Mouse (Mus musculus) embryo, embryonic 11.5 days (tissue): ENCODE measurements at regions not wholly inside any gene's neighbourhood (a gene's known extent, or its start where the extent isn't known, plus 50 kb on each side); places are given as distances from the start of the nearest gene placed in this dataset.

Source experiments
- DNase-seq: peaks from one replicate; pipeline ENCODE4 v3.0.0-alpha.2; 2012; ENCODE audit warnings: low read depth, low spot score

DNA sequence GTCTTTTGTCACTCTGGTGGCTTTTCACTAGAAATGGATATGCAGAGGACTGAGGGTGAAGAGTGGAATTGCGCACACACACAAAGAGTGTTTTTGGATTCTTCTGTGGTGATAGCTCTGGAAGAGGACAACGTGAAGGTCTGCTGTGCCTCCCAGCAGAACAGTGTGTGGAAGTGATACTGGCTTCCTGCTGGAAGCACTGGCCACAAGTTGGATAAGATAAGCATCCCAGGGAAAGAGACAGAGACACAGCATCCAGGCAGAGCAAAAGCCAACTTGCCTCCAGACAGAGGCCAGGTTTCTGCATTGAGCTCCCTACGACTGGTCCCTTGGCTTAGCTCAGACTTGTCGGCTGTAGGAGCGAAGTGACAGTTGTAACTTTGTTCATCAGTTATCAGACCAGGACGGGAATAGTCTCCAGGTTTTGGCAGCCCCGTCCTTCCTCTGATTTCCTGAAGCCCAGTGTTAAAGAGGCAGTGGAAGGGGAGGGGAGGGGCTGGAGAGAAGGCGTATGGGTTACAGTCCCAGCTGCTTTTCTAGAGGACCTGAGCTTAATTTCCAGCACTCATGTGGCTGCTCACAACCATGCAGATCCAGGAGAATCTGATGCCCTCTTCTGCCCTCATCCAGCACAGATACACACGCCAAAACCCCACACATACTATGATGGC, 89.2 kb downstream of the Tmem170b start:
- no peak for DNase-seq

DNA sequence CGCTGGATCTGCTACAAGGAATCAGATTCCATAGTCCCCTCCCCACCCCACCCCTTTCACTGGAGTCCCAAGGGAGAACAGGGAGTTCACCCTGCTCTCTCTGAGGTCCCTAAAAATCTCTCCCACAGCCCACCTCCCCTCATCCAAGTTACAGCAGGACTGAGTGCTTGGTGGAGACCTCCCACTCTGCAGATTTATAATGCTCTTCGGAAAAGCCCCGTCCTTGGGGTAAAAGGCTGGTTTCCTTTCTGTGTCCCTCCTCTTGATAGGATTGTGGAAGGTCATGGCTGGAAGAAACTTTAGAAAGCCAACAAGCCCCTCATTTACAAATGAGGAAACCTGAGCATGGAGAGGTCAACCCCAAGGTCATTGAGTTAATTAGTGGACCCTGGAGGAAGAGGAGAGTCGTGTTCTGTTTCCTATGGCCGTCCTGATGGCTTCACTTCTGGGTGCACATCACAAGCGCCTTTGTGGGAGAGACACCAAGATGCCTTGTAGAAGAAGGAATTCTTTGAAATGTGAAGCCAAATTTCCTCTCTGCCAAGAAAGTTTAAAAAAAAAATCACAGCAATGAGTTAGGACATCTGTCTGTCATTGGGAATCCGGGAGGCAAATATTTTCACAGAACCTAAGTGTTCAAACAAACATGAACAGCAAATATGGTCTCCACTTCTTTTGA, 91.2 kb downstream of the Tmem170b start:
- no peak for DNase-seq

DNA sequence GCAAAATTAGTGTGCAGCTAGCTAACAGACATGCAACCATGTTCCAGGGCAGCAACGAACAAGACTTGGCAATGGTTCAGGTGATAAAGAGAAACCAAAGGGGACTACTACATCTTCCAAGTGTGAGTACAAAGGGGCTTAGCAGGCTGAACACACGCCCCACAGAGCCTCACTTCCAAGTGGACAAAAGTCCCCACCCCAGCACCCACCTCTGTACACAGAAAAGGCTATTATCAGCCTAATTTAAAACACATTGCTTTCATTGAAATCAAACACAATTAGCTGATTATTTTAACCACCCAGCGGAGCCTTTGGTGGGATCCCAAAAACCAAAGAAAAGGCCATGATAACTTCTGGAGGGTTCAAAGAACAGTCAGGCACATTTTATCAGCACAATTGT, 95.6 kb downstream of the Tmem170b start:
- DNase-seq: no peak

DNA sequence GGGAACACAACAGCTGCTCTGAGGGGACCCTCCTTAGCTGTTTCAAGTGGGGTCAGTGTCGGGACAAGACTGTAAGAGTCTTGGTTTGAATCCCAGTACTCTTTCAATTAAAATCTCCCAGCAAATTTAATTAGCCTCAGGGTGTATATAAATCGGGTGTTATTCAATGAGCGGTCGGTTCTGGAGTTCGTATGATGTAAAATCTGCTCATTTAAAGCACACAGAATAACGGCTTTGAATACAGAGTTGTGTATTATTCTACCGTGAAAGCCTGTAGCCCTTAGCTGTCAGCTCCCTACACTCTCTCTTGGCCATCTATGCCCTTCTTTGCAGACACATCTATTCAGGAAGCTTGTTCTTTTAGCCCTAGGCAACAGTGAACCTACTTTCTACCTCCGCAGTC, 96.1 kb downstream of the Tmem170b start:
- DNase-seq: no peak

DNA sequence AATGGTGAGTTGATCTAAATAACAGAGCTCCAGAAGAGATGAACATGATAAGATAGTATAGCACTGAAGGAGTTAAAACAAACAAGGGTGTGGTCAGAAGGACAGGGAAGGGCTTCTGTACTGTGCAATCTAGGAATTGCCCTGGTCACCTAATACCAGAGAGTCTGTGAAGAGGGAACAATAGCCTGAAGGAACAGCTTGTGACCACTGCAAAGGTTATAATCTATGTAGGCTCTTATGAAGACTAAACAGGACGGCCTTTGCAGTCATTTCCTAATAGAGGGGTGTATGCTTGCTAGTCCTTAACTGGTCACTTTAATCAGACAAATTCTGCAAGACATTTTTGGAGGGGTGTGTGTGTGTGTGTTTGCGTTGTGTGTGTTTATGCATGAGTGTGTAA, 97.5 kb downstream of the Tmem170b start:
- no peak for DNase-seq

DNA sequence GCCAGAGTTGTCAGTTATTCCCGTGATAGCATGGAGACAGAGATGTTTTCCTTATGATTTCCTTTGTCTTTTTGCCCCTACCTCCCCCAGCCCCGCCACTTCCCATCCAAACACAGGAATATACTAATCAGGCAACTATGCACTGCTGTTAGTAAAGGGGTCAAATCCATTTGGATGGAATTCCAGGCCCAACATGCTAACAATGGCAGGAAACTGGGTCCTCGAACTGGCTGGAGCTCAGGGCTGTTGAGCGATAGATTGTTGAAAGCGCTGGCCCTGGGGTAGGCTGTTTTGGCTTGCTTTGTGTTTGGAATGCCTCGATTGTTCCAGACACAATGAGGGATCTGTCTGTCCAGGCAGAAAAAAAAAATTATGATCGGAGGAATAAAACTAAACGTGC, 97.9 kb downstream of the Tmem170b start:
- DNase-seq: no peak

DNA sequence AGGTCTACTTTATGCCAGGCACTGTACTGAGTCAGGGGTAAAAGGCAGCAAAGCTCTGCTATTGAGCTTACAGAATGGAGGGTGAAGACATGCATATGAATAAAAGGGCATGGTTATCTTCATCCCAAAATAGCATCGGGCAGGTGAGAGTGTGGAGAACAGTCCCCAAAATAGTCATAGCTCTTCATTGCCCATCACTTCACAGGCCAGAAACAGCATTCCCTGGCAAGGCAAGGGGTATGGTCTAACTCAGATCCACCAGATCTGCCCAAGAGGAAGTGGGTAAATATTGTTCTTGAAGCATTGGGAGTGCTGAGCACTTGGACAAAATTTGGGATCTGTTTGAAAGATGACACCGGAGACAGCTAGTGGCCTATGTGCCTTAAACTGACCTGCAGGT, 99.1 kb downstream of the Tmem170b start:
- DNase-seq: no peak

DNA sequence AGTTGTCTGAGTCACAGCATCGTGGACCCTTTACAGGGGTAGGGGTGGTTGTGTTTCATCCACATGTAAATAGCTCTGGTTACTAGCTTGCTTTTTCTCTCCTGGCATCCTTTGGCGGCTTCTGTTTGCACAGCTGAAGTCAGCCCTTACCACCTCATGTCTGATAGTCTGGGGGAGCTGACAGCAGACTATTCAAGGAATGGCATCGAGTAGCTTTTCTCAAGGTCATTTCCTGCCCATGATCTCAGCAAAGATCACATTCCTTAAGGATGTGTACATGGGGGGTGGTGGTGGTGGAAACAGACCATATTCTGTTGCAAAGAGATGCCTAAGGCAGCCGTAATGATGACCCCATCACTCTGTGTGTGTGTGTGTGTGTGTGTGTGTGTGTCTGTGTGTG, 99.9 kb downstream of the Tmem170b start:
- DNase-seq: peak; percentile 11

DNA sequence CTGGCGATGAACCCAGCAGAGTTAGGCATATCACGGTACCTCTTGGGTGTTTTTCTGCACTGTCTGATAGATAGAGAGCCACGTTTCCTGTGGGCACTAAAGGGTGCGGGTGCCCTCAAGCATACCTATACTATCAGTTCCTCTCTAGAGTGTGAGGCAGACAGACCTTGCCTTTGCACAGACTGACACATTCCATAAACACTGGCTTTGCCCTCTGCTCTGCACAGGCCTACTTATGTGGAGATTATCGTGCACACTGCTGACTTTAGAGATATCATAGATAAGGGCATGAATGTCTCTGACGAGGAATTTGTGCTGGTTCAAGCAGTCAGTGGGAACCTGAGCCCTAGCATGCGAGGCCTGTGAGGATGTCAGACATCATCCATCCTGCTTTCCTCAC, 102.1 kb downstream of the Tmem170b start:
- no peak for DNase-seq

DNA sequence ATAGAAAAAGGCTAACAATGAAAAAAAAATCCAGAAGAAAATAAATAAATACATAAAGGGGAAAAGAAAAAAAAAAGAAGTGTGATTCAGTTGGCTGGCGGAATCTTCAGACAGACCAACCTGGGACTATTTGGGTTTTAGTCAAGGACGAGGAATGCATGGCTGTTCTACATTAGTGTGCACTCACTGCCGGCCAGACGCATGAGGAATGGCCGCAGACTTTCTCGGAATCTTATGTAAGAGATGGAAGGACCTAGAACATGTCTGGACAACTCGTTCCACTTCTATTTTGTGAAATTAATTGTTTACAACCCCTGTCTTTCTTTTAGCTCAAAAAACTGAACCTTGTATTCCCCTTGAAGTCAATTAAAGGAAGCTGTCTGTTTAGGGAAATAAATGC, 103.4 kb downstream of the Tmem170b start:
- DNase-seq: no peak

DNA sequence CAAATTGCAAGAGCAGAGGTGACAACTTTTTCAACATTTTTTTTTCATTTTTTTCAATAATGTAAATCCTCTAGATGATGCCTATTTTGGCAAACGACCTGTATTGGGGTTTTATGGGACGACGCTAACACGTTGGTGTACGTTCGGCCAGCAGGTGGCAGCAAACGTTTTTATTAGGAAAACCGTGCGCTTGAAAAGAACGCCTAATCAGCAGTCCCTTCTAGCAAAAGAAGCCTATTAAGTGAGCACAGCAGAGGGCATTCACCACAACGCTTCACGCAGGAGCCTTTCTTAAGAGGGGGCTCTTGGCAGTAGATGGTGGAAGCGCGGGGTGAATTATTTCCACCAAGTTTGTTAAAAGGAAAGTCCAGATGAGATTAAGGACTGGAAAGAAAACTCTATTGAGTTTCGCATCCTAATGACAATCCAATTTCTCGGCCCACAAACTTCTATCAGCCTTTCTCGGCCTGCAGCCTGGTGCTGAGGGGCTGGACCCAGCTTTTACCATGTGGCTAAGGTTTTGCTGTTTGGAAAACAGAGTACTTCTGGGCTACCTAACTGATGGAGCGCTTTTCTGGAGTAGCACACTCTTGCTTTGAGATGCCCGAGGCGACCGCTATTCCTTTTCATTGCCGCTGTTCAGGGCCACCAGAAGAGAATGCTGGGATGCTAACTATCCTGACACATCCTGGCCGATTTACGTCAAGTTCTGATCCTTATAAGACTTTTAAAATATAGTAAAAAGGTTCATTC, 103.9 kb downstream of the Tmem170b start:
- peak; percentile 78 for DNase-seq

DNA sequence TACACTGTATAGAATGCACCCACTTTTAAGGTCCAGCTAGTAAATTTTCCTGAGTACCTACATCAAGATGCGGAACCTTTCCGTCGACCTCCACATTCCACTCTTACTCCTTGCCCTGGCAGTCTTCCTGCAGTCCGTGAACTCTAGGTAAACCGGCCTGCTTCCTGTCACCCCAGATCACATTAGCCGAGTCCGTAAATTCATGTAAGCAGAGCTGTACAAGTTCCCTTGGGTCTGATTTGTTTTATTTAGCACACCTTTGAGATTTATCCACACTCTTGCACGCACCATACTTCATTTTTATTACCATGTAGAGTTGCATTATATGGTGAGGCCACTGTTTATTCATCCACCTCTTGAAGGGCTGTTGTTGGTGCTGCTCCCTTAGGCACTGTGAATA, 106.9 kb downstream of the Tmem170b start:
- DNase-seq: peak; percentile 40
